Mouse (Mus musculus) G1E-ER4 (cell line): ENCODE measurements around the gene Hrh1. TPM values are rescaled to one million over a fixed set of nuclear protein-coding genes. Genes with fewer than 3 reads are reported as not detected.

Experiments
- GATA1 ChIP-seq: IDR thresholded peaks from one replicate; pipeline ENCODE4 v1.8.0; 2012; ENCODE audit warnings: low read length, inconsistent platforms
- polyA plus RNA-seq: library from polyadenylated mRNA; stranded (reverse); fragments of >175 nt; gene quantifications from 2 replicates; pipeline ENCODE4 v1.2.3, GENCODE M21; 2012

Hrh1 gene
- not detected in 2 replicates for polyA plus RNA-seq

- no peak for TF ChIP-seq GATA1
These were observed at the start of gene Hrh1 for GRCm38 (mm10) chr6:114397691-114398217. Hrh1 (plus strand) TSS chr6:114397936.

GRCm38 (mm10) chr6:114354635-114355034 lies 43.1 kb upstream of the Hrh1 start:
- TF ChIP-seq GATA1: no peak

GRCm38 (mm10) chr6:114358171-114358570 lies 39.6 kb upstream of the Hrh1 start:
- no peak for TF ChIP-seq GATA1

GRCm38 (mm10) chr6:114362355-114362754 lies 35.4 kb upstream of the Hrh1 start:
- no peak for TF ChIP-seq GATA1

- no peak for TF ChIP-seq GATA1
These were observed 34.0 kb upstream of the Hrh1 start for GRCm38 (mm10) chr6:114363740-114364139.

- TF ChIP-seq GATA1: no peak
These were observed 33.0 kb upstream of the Hrh1 start for GRCm38 (mm10) chr6:114364734-114365133.

- TF ChIP-seq GATA1: no peak
These were observed 31.5 kb upstream of the Hrh1 start for GRCm38 (mm10) chr6:114366191-114366590.

- TF ChIP-seq GATA1: no peak
These were observed 30.1 kb upstream of the Hrh1 start for GRCm38 (mm10) chr6:114367681-114368080.

GRCm38 (mm10) chr6:114368196-114368595 lies 29.5 kb upstream of the Hrh1 start:
- TF ChIP-seq GATA1: no peak

GRCm38 (mm10) chr6:114372741-114373140 lies 25.0 kb upstream of the Hrh1 start:
- TF ChIP-seq GATA1: no peak

- TF ChIP-seq GATA1: no peak
These were observed 16.9 kb upstream of the Hrh1 start for GRCm38 (mm10) chr6:114380872-114381271.

GRCm38 (mm10) chr6:114387320-114387719 lies 10.4 kb upstream of the Hrh1 start:
- TF ChIP-seq GATA1: no peak

GRCm38 (mm10) chr6:114387855-114388254 lies 9.9 kb upstream of the Hrh1 start:
- no peak for TF ChIP-seq GATA1

- no peak for TF ChIP-seq GATA1
These were observed 7.6 kb upstream of the Hrh1 start for GRCm38 (mm10) chr6:114390129-114390528.

GRCm38 (mm10) chr6:114394982-114395381 lies 2.8 kb upstream of the Hrh1 start:
- no peak for TF ChIP-seq GATA1

- TF ChIP-seq GATA1: no peak
These were observed 1.1 kb upstream of the Hrh1 start for GRCm38 (mm10) chr6:114396605-114397004.

GRCm38 (mm10) chr6:114397280-114397679 lies 456 bp upstream of the Hrh1 start:
- TF ChIP-seq GATA1: no peak

GRCm38 (mm10) chr6:114398626-114399025 lies 890 bp downstream of the Hrh1 start:
- no peak for TF ChIP-seq GATA1
